Mouse (Mus musculus): Measurements from ENCODE around the gene Cga. TPM values are rescaled to one million over a fixed set of nuclear protein-coding genes. Genes with fewer than 3 reads are reported as not detected.

Cga gene
- total and polyA plus RNA-seq, 2 experiments from 2014 or later = not detected

GRCm38 (mm10) chr4:34882291-34882769, 11.2 kb upstream of the Cga start:
- peak; percentile 79 for DNase-seq (ENCODE audit: low spot score)
- no peak for TF ChIP-seq CTCF (IDR thresholded peaks at IDR 0.05; ENCODE audit: low read depth)
- peak; percentile 70 for ATAC-seq
- Histone ChIP-seq H3K4me2 (ENCODE audit: low read depth, low read length) (peak overlapping the region; percentile 69), H3K27me3 (ENCODE audit: insufficient read depth, low read length) (no peaks in the 10 kb centered on the region), H3K9ac (replicated peaks; ENCODE audit: low read length) (peak overlapping the region; percentile 98), H3K9me3 (ENCODE audit: low read length) (no peaks in the 10 kb centered on the region), H3K27ac (peak overlapping the region; percentile 99), H3K4me1 (ENCODE audit: insufficient read depth, low read length) (peaks cover 11% of the 10 kb centered on the region; the same call in 1 of the 2 replicates), H3K36me3 (ENCODE audit: insufficient read depth, low read length) (no peaks in the 10 kb centered on the region), H3K4me3 (ENCODE audit: low read length) (peak overlapping the region; percentile 74)
- 2% methylated on average over 40 of the region's 58 CpGs for WGBS

GRCm38 (mm10) chr4:34882818-34883217, 10.8 kb upstream of the Cga start, which contains the start of gene Zfp292:
TSS of gene Zfp292 (minus strand) at chr4:34882960.
- H3K4me1 ChIP-seq (ENCODE audit: insufficient read depth, low read length) = peaks cover 11% of the 10 kb centered on the region; the same call in 1 of the 2 replicates
- under 1% methylated on average over 40 of the region's 44 CpGs for WGBS

GRCm38 (mm10) chr4:34883366-34884029, 10.1 kb upstream of the Cga start:
- Histone ChIP-seq H3K9me3 (ENCODE audit: low read length) (no peaks in the 10 kb centered on the region), H3K4me3 (ENCODE audit: low read length) (peak overlapping the region; percentile 74), H3K36me3 (ENCODE audit: insufficient read depth, low read length) (no peaks in the 10 kb centered on the region), H3K27me3 (ENCODE audit: insufficient read depth, low read length) (no peaks in the 10 kb centered on the region), H3K9ac (replicated peaks; ENCODE audit: low read length) (peak overlapping the region; percentile 98), H3K27ac (peak overlapping the region; percentile 99), H3K4me1 (ENCODE audit: insufficient read depth, low read length) (peaks cover 11% of the 10 kb centered on the region; the same call in 1 of the 2 replicates), H3K4me2 (ENCODE audit: low read depth, low read length) (peak overlapping the region; percentile 69)
- no peak for ATAC-seq
- 33% methylated on average over 16 of the region's 16 CpGs for WGBS
- no peak for DNase-seq (ENCODE audit: low spot score)
- TF ChIP-seq CTCF (IDR thresholded peaks at IDR 0.05; ENCODE audit: low read depth) = no peak

More at GRCm38 (mm10) chr4:34882818-34883217, 10.8 kb upstream of the Cga start, which contains the start of gene Zfp292:
- peak within 1 kb of the TSS; percentile 99 for H3K27ac ChIP-seq
- TF ChIP-seq CTCF (IDR thresholded peaks at IDR 0.05; ENCODE audit: low read depth) = no peak
- H3K4me3 ChIP-seq (ENCODE audit: low read length) = peak within 1 kb of the TSS; percentile 74
- ATAC-seq = peak; percentile 95
- no peaks in the 10 kb centered on the region for H3K27me3 ChIP-seq (ENCODE audit: insufficient read depth, low read length)
- no peaks in the 10 kb centered on the region for H3K9me3 ChIP-seq (ENCODE audit: low read length)
- peak; percentile 98 for DNase-seq (ENCODE audit: low spot score)
- H3K9ac ChIP-seq (replicated peaks; ENCODE audit: low read length) = peak within 1 kb of the TSS; percentile 98
- no peaks in the 10 kb centered on the region for H3K36me3 ChIP-seq (ENCODE audit: insufficient read depth, low read length)
- peak within 1 kb of the TSS; percentile 69 for H3K4me2 ChIP-seq (ENCODE audit: low read depth, low read length)

- WGBS = 50% methylated on average over 9 of the region's 9 CpGs
- peak overlapping the region; percentile 52; the same call in 1 of the 2 replicates for H3K4me3 ChIP-seq (ENCODE audit: low read length)
Measured at GRCm38 (mm10) chr4:34885631-34886351, 7.8 kb upstream of the Cga start.

GRCm38 (mm10) chr4:34886490-34887111, 7.0 kb upstream of the Cga start:
- Histone ChIP-seq H3K4me3 (ENCODE audit: low read length) (peak overlapping the region; percentile 52), H3K9ac (replicated peaks; ENCODE audit: low read length) (peak overlapping the region; percentile 57), H3K27me3 (ENCODE audit: insufficient read depth, low read length) (no peaks in the 10 kb centered on the region), H3K36me3 (ENCODE audit: insufficient read depth, low read length) (no peaks in the 10 kb centered on the region), H3K4me2 (ENCODE audit: low read depth, low read length) (peak overlapping the region; percentile 67), H3K27ac (peak overlapping the region; percentile 83), H3K9me3 (ENCODE audit: low read length) (no peaks in the 10 kb centered on the region), H3K4me1 (ENCODE audit: insufficient read depth, low read length) (peaks cover 4% of the 10 kb centered on the region; the same call in 1 of the 2 replicates)
- ATAC-seq (peak; percentile 82), DNase-seq (ENCODE audit: low spot score) (peak; percentile 89)
- under 1% methylated on average over 48 of the region's 48 CpGs for WGBS
- no peak; the same call in 1 of the 2 replicates for TF ChIP-seq CTCF (IDR thresholded peaks at IDR 0.05; ENCODE audit: low read depth)

More at GRCm38 (mm10) chr4:34885631-34886351, 7.8 kb upstream of the Cga start:
- Histone ChIP-seq H3K27me3 (ENCODE audit: insufficient read depth, low read length) (no peaks in the 10 kb centered on the region), H3K4me2 (ENCODE audit: low read depth, low read length) (peak overlapping the region; percentile 67), H3K9me3 (ENCODE audit: low read length) (no peaks in the 10 kb centered on the region), H3K27ac (no peak overlapping the region), H3K9ac (replicated peaks; ENCODE audit: low read length) (no peak overlapping the region; the same call in 1 of the 2 replicates), H3K4me1 (ENCODE audit: insufficient read depth, low read length) (peaks cover 10% of the 10 kb centered on the region; the same call in 1 of the 2 replicates), H3K36me3 (ENCODE audit: insufficient read depth, low read length) (no peaks in the 10 kb centered on the region)
- DNase-seq (ENCODE audit: low spot score) (no peak), ATAC-seq (no peak)
- TF ChIP-seq CTCF (IDR thresholded peaks at IDR 0.05; ENCODE audit: low read depth) = no peak

- H3K4me3 ChIP-seq (ENCODE audit: low read length) = peak overlapping the region; percentile 52
- peak overlapping the region; percentile 67 for H3K4me2 ChIP-seq (ENCODE audit: low read depth, low read length)
- peaks cover 4% of the 10 kb centered on the region; the same call in 1 of the 2 replicates for H3K4me1 ChIP-seq (ENCODE audit: insufficient read depth, low read length)
- no peak for TF ChIP-seq CTCF (IDR thresholded peaks at IDR 0.05; ENCODE audit: low read depth)
- WGBS = 8% methylated on average over 7 of the region's 7 CpGs
- H3K36me3 ChIP-seq (ENCODE audit: insufficient read depth, low read length) = no peaks in the 10 kb centered on the region
- ATAC-seq (no peak), DNase-seq (ENCODE audit: low spot score) (peak; percentile 12)
- peak overlapping the region; percentile 57 for H3K9ac ChIP-seq (replicated peaks; ENCODE audit: low read length)
- H3K27me3 ChIP-seq (ENCODE audit: insufficient read depth, low read length) = no peaks in the 10 kb centered on the region
- no peaks in the 10 kb centered on the region for H3K9me3 ChIP-seq (ENCODE audit: low read length)
- peak overlapping the region; percentile 83 for H3K27ac ChIP-seq
Measured at GRCm38 (mm10) chr4:34887295-34887694, 6.3 kb upstream of the Cga start.
